Mouse (Mus musculus) stomach, postnatal 0 days (tissue): ENCODE data around the gene Dop1b. TPM values are rescaled to one million over a fixed set of nuclear protein-coding genes. Genes with fewer than 3 reads are reported as not detected.

Source experiments
- ATAC-seq: fragments of 200-750 bp; cut with Nextera tagmentation; 2 replicates; pipeline ENCODE4 v1.8.0; 2017; ENCODE audit not compliant: low FRiP score, low TSS enrichment
- DNase-seq: peaks from one replicate; pipeline ENCODE4 v3.0.0-alpha.2; 2016; ENCODE audit warnings: low spot score
- H3K27ac ChIP-seq: fragments of 300-500 bp; sonication (generic); replicated peaks from 2 replicates; pipeline ENCODE4 v1.5.1; 2014; ENCODE audit warnings: mild to moderate bottlenecking, control low read depth
- H3K27me3 ChIP-seq: fragments of 300-500 bp; sonication (generic); 2 replicates; pipeline ENCODE4 v1.6.1; 2014; ENCODE audit warnings: low read length; ENCODE audit not compliant: control insufficient read depth, insufficient read depth
- H3K36me3 ChIP-seq: fragments of 300-500 bp; sonication (generic); 2 replicates; pipeline ENCODE4 v1.6.1; 2014; ENCODE audit warnings: low read length, mixed read lengths; ENCODE audit not compliant: control insufficient read depth, insufficient read depth
- H3K4me1 ChIP-seq: fragments of 300-500 bp; sonication (generic); replicated peaks from 2 replicates; pipeline ENCODE4 v1.6.1; 2014; ENCODE audit warnings: antibody characterized with exemption; ENCODE audit not compliant: control insufficient read depth, insufficient read depth
- H3K4me2 ChIP-seq: fragments of 300-500 bp; sonication (generic); replicated peaks from 2 replicates; pipeline ENCODE4 v1.6.1; 2014; ENCODE audit warnings: low read depth, mild to moderate bottlenecking, control low read depth, moderate library complexity
- H3K4me3 ChIP-seq: fragments of 300-500 bp; sonication (generic); 2 replicates; pipeline ENCODE4 v1.5.1; 2014; ENCODE audit warnings: low read depth, low read length, control low read depth
- H3K9ac ChIP-seq: fragments of 300-500 bp; sonication (generic); 2 replicates; pipeline ENCODE4 v1.6.1; 2014; ENCODE audit warnings: mild to moderate bottlenecking, low read length, control low read depth, mixed read lengths
- H3K9me3 ChIP-seq: fragments of 300-500 bp; sonication (generic); 2 replicates; pipeline ENCODE4 v1.6.1; 2016; ENCODE audit warnings: low read length; ENCODE audit not compliant: control insufficient read depth
- CTCF ChIP-seq: IDR thresholded peaks from 2 replicates; pipeline ENCODE4 v1.5.1; 2016; ENCODE audit warnings: antibody characterized with exemption, low read depth, mild to moderate bottlenecking, moderate library complexity
- EP300 ChIP-seq: optimal IDR thresholded peaks from 2 replicates; pipeline ENCODE3; 2016; ENCODE audit warnings: antibody characterized with exemption
- WGBS: fragments of 180-500 bp; shearing (Covaris S2); extraction: QIAGEN DNeasy Blood & Tissue Kit; methylation state at CpG from one replicate; pipeline ENCODE4 v1.1.7; 2014; 5-methylcytosine and 5-hydroxymethylcytosine counted together
- polyA plus RNA-seq: library from polyadenylated mRNA; unstranded; fragments of >200 nt; fragmentation: Nextera tagmentation; extraction: Ambion mirVana; gene quantifications from 2 replicates; pipeline ENCODE4 v1.2.1, GENCODE M21; 2015

Dop1b gene
- polyA plus RNA-seq, 1 experiment from 2014 or later = 20.9 TPM

GRCm38 (mm10) chr16:93707116-93707515 lies 4.6 kb upstream of the Dop1b start:
- Histone ChIP-seq H3K4me1 (no peaks in the 10 kb centered on the region), H3K4me3 (no peak overlapping the region), H3K27me3 (no peaks in the 10 kb centered on the region), H3K27ac (no peak overlapping the region), H3K9me3 (no peaks in the 10 kb centered on the region), H3K4me2 (no peak overlapping the region), H3K36me3 (no peaks in the 10 kb centered on the region), H3K9ac (no peak overlapping the region)
- ATAC-seq = no peak
- DNase-seq = peak; percentile 35
- 82% methylated on average over 7 of the region's 7 CpGs for WGBS
- no peak for TF ChIP-seq CTCF
- no peak for TF ChIP-seq EP300

- Histone ChIP-seq H3K27me3 (no peaks in the 10 kb centered on the region), H3K27ac (no peak overlapping the region)
- 64% methylated on average over 1 of the region's 1 CpGs for WGBS
Measured at GRCm38 (mm10) chr16:93709217-93709616, 2.5 kb upstream of the Dop1b start.

GRCm38 (mm10) chr16:93710924-93711323 lies 780 bp upstream of the Dop1b start:
- no peaks in the 10 kb centered on the region for H3K36me3 ChIP-seq
- H3K27ac ChIP-seq = no peak overlapping the region
- no peaks in the 10 kb centered on the region for H3K9me3 ChIP-seq
- TF ChIP-seq CTCF = peak; percentile 88
- no peak for TF ChIP-seq EP300
- peak overlapping the region; percentile 88 for H3K4me3 ChIP-seq
- H3K27me3 ChIP-seq = no peaks in the 10 kb centered on the region
- ATAC-seq = peak; percentile 36
- DNase-seq = peak; percentile 76
- WGBS = under 1% methylated on average over 11 of the region's 11 CpGs
- no peak overlapping the region for H3K9ac ChIP-seq
- peak overlapping the region; percentile 56 for H3K4me2 ChIP-seq
- no peaks in the 10 kb centered on the region for H3K4me1 ChIP-seq

More at GRCm38 (mm10) chr16:93709217-93709616, 2.5 kb upstream of the Dop1b start:
- TF ChIP-seq CTCF (no peak), EP300 (no peak)
- no peaks in the 10 kb centered on the region for H3K36me3 ChIP-seq
- DNase-seq (no peak), ATAC-seq (no peak)
- H3K4me1 ChIP-seq = no peaks in the 10 kb centered on the region
- no peak overlapping the region for H3K4me2 ChIP-seq
- no peaks in the 10 kb centered on the region for H3K9me3 ChIP-seq
- no peak overlapping the region for H3K4me3 ChIP-seq
- no peak overlapping the region for H3K9ac ChIP-seq

DNA sequence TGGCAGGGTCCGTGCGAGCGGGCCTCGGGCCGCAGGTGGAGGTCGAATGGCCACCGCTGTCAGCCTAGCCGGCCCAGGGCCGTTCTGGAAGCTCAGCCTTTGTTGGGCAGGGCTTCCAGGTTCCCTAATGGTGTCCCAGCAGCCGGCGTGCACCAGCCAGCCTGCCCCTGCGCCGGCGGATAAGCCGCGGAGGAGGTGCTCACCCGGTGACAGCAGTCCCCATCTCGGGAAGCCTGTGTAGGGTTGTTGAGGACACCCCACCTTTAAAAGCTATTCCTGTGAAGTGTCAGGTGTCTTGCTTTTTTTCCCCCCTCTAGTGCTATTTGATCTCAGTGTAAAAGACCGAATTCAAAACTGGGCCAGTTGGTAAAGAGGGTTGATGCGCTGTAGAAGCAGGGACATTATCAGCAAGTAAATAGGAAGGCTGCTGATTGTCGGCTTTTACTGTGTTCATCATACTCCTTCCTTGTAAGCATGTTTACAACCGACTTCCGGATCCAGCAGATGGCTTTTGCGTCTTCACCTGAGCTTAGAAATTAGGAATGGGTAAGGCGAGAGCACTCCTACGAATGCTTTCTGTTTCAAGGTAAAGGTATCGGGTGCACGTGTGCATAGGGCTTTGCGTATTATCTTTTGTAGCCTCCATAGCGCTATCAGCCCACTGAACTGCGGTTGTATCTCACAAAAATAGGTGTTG lies 633 bp downstream of the Dop1b start:
- ATAC-seq = no peak
- H3K4me1 ChIP-seq = peaks cover under 1% of the 10 kb centered on the region; the same call in 1 of the 2 replicates
- no peaks in the 10 kb centered on the region for H3K36me3 ChIP-seq
- H3K27ac ChIP-seq = peak overlapping the region; percentile 88
- no peak for DNase-seq
- peak overlapping the region; percentile 99 for H3K4me2 ChIP-seq
- H3K9me3 ChIP-seq = no peaks in the 10 kb centered on the region
- H3K4me3 ChIP-seq = peak overlapping the region; percentile 88
- H3K27me3 ChIP-seq = no peaks in the 10 kb centered on the region
- TF ChIP-seq CTCF = no peak
- no peak for TF ChIP-seq EP300
- WGBS = 10% methylated on average over 31 of the region's 31 CpGs
- H3K9ac ChIP-seq = peak overlapping the region; percentile 87

- H3K4me2 ChIP-seq = peak overlapping the region; percentile 99
- TF ChIP-seq CTCF (no peak), EP300 (no peak)
- peaks cover 3% of the 10 kb centered on the region; the same call in 1 of the 2 replicates for H3K4me1 ChIP-seq
- peak overlapping the region; percentile 23; the same call in 1 of the 2 replicates for H3K9ac ChIP-seq
- no peaks in the 10 kb centered on the region for H3K36me3 ChIP-seq
- DNase-seq = no peak
- no peaks in the 10 kb centered on the region for H3K9me3 ChIP-seq
- 71% methylated on average over 7 of the region's 7 CpGs for WGBS
- no peaks in the 10 kb centered on the region for H3K27me3 ChIP-seq
- ATAC-seq = no peak
- H3K4me3 ChIP-seq = peak overlapping the region; percentile 88
- H3K27ac ChIP-seq = 0 out of 2 replicates have a peak overlapping the region, but pooled peaks have one; percentile 24
Measured at GRCm38 (mm10) chr16:93712966-93713365, 1.3 kb downstream of the Dop1b start.

GRCm38 (mm10) chr16:93714426-93714825 lies 2.7 kb downstream of the Dop1b start:
- DNase-seq (peak; percentile 58), ATAC-seq (no peak)
- Histone ChIP-seq H3K4me3 (no peak overlapping the region), H3K9me3 (no peaks in the 10 kb centered on the region), H3K9ac (no peak overlapping the region), H3K36me3 (no peaks in the 10 kb centered on the region), H3K27ac (peak overlapping the region; percentile 40; the same call in 1 of the 2 replicates), H3K4me2 (no peak overlapping the region), H3K27me3 (no peaks in the 10 kb centered on the region), H3K4me1 (peaks cover 3% of the 10 kb centered on the region; the same call in 1 of the 2 replicates)
- TF ChIP-seq EP300 (no peak), CTCF (no peak)
- 29% methylated on average over 5 of the region's 5 CpGs for WGBS
